Mouse (Mus musculus): ENCODE measurements around the gene Slc4a2.

The Slc4a2 gene

GRCm38 (mm10) chr5:24426556-24427284 is 3.1 kb downstream of the Slc4a2 start:
- DNase-seq, result no peak

- no peak for DNase-seq
These were observed 3.6 kb downstream of the Slc4a2 start for GRCm38 (mm10) chr5:24427285-24427633.

GRCm38 (mm10) chr5:24427981-24428402 is 4.4 kb downstream of the Slc4a2 start:
- peak; percentile 90 to 91 for DNase-seq

GRCm38 (mm10) chr5:24428596-24428995 is 5.0 kb downstream of the Slc4a2 start:
- peak in 1 of 2 experiments; percentile 28 for DNase-seq

GRCm38 (mm10) chr5:24433993-24434392 is 10.4 kb downstream of the Slc4a2 start:
- DNase-seq, result no peak

GRCm38 (mm10) chr5:24441187-24441586 is 17.6 kb downstream of the Slc4a2 start:
- DNase-seq, result no peak

- DNase-seq, result no peak
These were observed 18.4 kb downstream of the Slc4a2 start for GRCm38 (mm10) chr5:24442029-24442428.

GRCm38 (mm10) chr5:24443204-24443603 is 19.6 kb downstream of the Slc4a2 start:
- no peak for DNase-seq

- no peak for DNase-seq
These were observed 20.3 kb downstream of the Slc4a2 start for GRCm38 (mm10) chr5:24443927-24444326.

GRCm38 (mm10) chr5:24444746-24445427 is 21.2 kb downstream of the Slc4a2 start, which contains the start of gene Fastk:
Gene Fastk (minus strand): TSS chr5:24445287.
- DNase-seq, result peak; percentile 94 to 99

- no peak for DNase-seq
These were observed 21.9 kb downstream of the Slc4a2 start for GRCm38 (mm10) chr5:24445428-24446080.

GRCm38 (mm10) chr5:24446630-24447029 is 23.0 kb downstream of the Slc4a2 start:
- DNase-seq, result no peak

- DNase-seq, result peak; percentile 91 to 93
These were observed 24.1 kb downstream of the Slc4a2 start, which contains the start of gene Tmub1 for GRCm38 (mm10) chr5:24447624-24448298. Gene Tmub1 (minus strand): TSS chr5:24447854.

GRCm38 (mm10) chr5:24451264-24452029 is 27.8 kb downstream of the Slc4a2 start:
- peak; percentile 90 to 92 for DNase-seq

GRCm38 (mm10) chr5:24452030-24452690 is 28.5 kb downstream of the Slc4a2 start, which contains the start of gene Agap3:
Gene Agap3 (plus strand): TSS chr5:24452177.
- peak in 1 of 2 experiments; percentile 50 for DNase-seq

- DNase-seq, result peak in 1 of 2 experiments; percentile 34
These were observed 29.1 kb downstream of the Slc4a2 start for GRCm38 (mm10) chr5:24452691-24453233.

GRCm38 (mm10) chr5:24453283-24453984 is 29.8 kb downstream of the Slc4a2 start:
- no peak for DNase-seq

GRCm38 (mm10) chr5:24453985-24454303 is 30.3 kb downstream of the Slc4a2 start:
- no peak for DNase-seq

GRCm38 (mm10) chr5:24455076-24455475 is 31.4 kb downstream of the Slc4a2 start:
- DNase-seq, result no peak

GRCm38 (mm10) chr5:24455613-24456012 is 32.0 kb downstream of the Slc4a2 start:
- no peak for DNase-seq

- no peak for DNase-seq
These were observed 43.1 kb downstream of the Slc4a2 start for GRCm38 (mm10) chr5:24466762-24467161.
